Mouse (Mus musculus) embryonic facial prominence, embryonic 11.5 days (tissue): ENCODE measurements around the gene Xntrpc. TPM values are rescaled to one million over a fixed set of nuclear protein-coding genes. Genes with fewer than 3 reads are reported as not detected.
"Not testable (repeated sequence)": the region's sequence is repeated elsewhere in the genome, so short reads cannot be mapped to it uniquely, and the experiment has no call there.

Experiments used
- ATAC-seq: fragments of 200-750 bp; cut with Nextera tagmentation; replicated peaks from 2 replicates; pipeline ENCODE4 v1.8.0; 2017; ENCODE audit warnings: low read depth; ENCODE audit not compliant: insufficient number of reproducible peaks, low FRiP score, low TSS enrichment
- DNase-seq: peaks from one replicate; pipeline ENCODE4 v3.0.0-alpha.2; 2015; ENCODE audit warnings: low spot score
- H3K27ac ChIP-seq: fragments of 300-500 bp; sonication (generic); replicated peaks from 2 replicates; pipeline ENCODE4 v1.5.1; 2014; ENCODE audit warnings: mild to moderate bottlenecking, low read depth, low read length, control low read depth
- H3K27me3 ChIP-seq: fragments of 300-500 bp; sonication (generic); 2 replicates; pipeline ENCODE4 v1.6.1; 2014; ENCODE audit warnings: mild to moderate bottlenecking, low read length, moderate library complexity, mixed read lengths; ENCODE audit not compliant: control insufficient read depth, insufficient read depth
- H3K36me3 ChIP-seq: fragments of 300-500 bp; sonication (generic); replicated peaks from 2 replicates; pipeline ENCODE4 v1.6.1; 2014; ENCODE audit warnings: low read depth, mild to moderate bottlenecking, low read length, moderate library complexity, mixed read lengths; ENCODE audit not compliant: control insufficient read depth, insufficient read depth
- H3K4me1 ChIP-seq: fragments of 300-500 bp; sonication (generic); 2 replicates; pipeline ENCODE4 v1.6.1; 2014; ENCODE audit warnings: low read length, mixed read lengths; ENCODE audit not compliant: control insufficient read depth, insufficient read depth
- H3K4me2 ChIP-seq: fragments of 300-500 bp; sonication (generic); 2 replicates; pipeline ENCODE4 v1.6.1; 2014; ENCODE audit warnings: low read depth, mild to moderate bottlenecking, control low read depth, low read length, moderate library complexity
- H3K4me3 ChIP-seq: fragments of 300-500 bp; sonication (generic); 2 replicates; pipeline ENCODE4 v1.5.1; 2014; ENCODE audit warnings: low read depth, low read length, control low read depth
- H3K9ac ChIP-seq: fragments of 300-500 bp; sonication (generic); replicated peaks from 2 replicates; pipeline ENCODE4 v1.6.1; 2014; ENCODE audit warnings: mild to moderate bottlenecking, control low read depth, low read length
- H3K9me3 ChIP-seq: fragments of 300-500 bp; sonication (generic); replicated peaks from 2 replicates; pipeline ENCODE4 v1.6.1; 2016; ENCODE audit warnings: mild to moderate bottlenecking, low read length, inconsistent platforms, mixed read lengths; ENCODE audit not compliant: control insufficient read depth
- WGBS: fragments of 180-500 bp; shearing (Covaris S2); extraction: QIAGEN DNeasy Blood & Tissue Kit; methylation state at CpG from one replicate; pipeline ENCODE4 v1.1.7; 2014; 5-methylcytosine and 5-hydroxymethylcytosine counted together
- polyA plus RNA-seq: library from polyadenylated mRNA; unstranded; fragments of >200 nt; fragmentation: Nextera tagmentation; extraction: Ambion mirVana; gene quantifications from 2 replicates; pipeline ENCODE4 v1.2.1, GENCODE M21; 2014

Gene Xntrpc
- polyA plus RNA-seq, 1 experiment from 2014 or later = 1.4 TPM

- H3K36me3 ChIP-seq = peaks cover 8% of the 10 kb centered on the region
- ATAC-seq = no peak
- WGBS = 86% methylated on average over 2 of the region's 2 CpGs
- H3K9ac ChIP-seq = no peak overlapping the region
- DNase-seq = no peak
- H3K27me3 ChIP-seq = no peaks in the 10 kb centered on the region
- no peak overlapping the region for H3K4me3 ChIP-seq
- H3K9me3 ChIP-seq = no peaks in the 10 kb centered on the region
- H3K27ac ChIP-seq = no peak overlapping the region
- no peaks in the 10 kb centered on the region for H3K4me1 ChIP-seq
- no peak overlapping the region for H3K4me2 ChIP-seq
Measured at GRCm38 (mm10) chr7:102025187-102026119, 40.1 kb upstream of the Xntrpc start.

- H3K4me3 ChIP-seq = no peak overlapping the region
- 93% methylated on average over 1 of the region's 1 CpGs for WGBS
- DNase-seq (no peak), ATAC-seq (no peak)
- no peaks in the 10 kb centered on the region for H3K9me3 ChIP-seq
- no peak overlapping the region for H3K9ac ChIP-seq
- H3K4me2 ChIP-seq = no peak overlapping the region
- no peaks in the 10 kb centered on the region for H3K4me1 ChIP-seq
- peaks cover 15% of the 10 kb centered on the region for H3K36me3 ChIP-seq
- no peak overlapping the region for H3K27ac ChIP-seq
- H3K27me3 ChIP-seq = no peaks in the 10 kb centered on the region
Measured at GRCm38 (mm10) chr7:102034904-102035303, 30.6 kb upstream of the Xntrpc start.

DNA sequence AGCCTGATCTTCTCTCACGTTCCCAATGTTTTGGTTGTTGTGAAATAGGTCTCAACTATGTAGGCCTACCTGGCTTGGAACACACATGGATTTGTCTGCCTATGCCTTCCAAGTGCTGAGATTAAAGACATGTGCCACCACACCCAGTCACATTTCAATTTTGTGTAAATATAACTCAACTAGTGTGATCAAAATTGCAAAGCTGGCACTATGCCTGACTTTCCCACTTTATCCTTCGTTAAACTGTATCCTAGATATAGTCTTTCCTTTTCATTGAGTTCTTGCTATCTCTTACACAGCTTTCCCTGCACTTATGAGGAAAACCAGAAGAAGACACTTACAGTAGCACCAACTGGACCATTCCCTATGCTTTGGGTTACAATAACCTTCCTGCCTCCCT, 30.0 kb upstream of the Xntrpc start:
- Histone ChIP-seq H3K27ac (no peak overlapping the region), H3K4me2 (no peak overlapping the region), H3K36me3 (peaks cover 15% of the 10 kb centered on the region), H3K9ac (no peak overlapping the region), H3K4me3 (no peak overlapping the region), H3K4me1 (no peaks in the 10 kb centered on the region), H3K9me3 (no peaks in the 10 kb centered on the region), H3K27me3 (no peaks in the 10 kb centered on the region)
- 93% methylated on average over 2 of the region's 2 CpGs for WGBS
- DNase-seq = no peak
- ATAC-seq = no peak

DNA sequence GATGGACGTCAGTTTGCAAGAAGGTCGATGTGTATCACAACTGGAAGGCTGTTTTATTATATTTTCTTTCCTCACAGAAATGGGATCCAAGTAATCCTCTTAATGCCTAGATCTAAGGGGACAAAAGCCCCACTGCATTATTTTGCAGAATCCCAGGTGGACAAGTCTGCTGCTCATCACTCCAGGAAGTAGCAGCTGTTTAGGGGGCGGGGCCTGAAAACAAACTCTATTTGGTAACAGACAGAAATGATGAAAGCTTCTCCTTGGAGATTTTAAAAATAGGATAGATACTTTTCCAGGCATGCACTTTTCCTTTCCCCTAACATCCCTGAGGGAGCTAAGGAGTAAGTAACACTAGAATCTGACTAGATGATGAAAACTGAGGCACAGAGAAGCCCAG, 28.2 kb upstream of the Xntrpc start:
- Histone ChIP-seq H3K27me3 (no peaks in the 10 kb centered on the region), H3K4me1 (no peaks in the 10 kb centered on the region), H3K36me3 (peaks cover 16% of the 10 kb centered on the region), H3K4me2 (no peak overlapping the region), H3K9ac (no peak overlapping the region), H3K27ac (no peak overlapping the region), H3K4me3 (no peak overlapping the region), H3K9me3 (no peaks in the 10 kb centered on the region)
- ATAC-seq (no peak), DNase-seq (no peak)
- 93% methylated on average over 3 of the region's 3 CpGs for WGBS

GRCm38 (mm10) chr7:102042314-102042713, 23.2 kb upstream of the Xntrpc start:
- WGBS = 89% methylated on average over 2 of the region's 2 CpGs
- DNase-seq (no peak), ATAC-seq (no peak)

DNA sequence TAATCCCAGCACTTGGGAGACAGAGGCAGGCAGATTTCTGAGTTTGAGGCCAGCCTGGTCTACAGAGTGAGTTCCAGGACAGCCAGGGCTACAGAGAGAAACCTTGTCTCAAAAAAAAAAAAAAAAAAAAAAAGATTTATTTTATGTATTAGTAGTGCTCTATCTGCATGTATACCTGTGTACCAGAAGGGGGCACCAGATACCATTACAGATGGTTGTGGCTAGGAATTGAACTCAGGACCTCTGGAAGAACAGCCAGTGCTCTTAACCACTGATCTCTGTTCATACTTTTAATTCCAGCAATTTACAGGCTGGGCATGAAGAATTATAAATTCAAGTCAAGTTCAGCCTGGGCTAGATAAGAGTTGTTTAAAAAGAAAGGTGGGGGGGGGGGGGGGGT, 17.0 kb upstream of the Xntrpc start:
- H3K4me2 ChIP-seq, H3K36me3 ChIP-seq, DNase-seq, H3K9me3 ChIP-seq, ATAC-seq, H3K27ac ChIP-seq, H3K27me3 ChIP-seq, H3K4me1 ChIP-seq, H3K4me3 ChIP-seq, H3K9ac ChIP-seq: not testable (repeated sequence)

More at GRCm38 (mm10) chr7:102042314-102042713, 23.2 kb upstream of the Xntrpc start:
- no peaks in the 10 kb centered on the region for H3K4me1 ChIP-seq
- H3K4me2 ChIP-seq = no peak overlapping the region
- H3K36me3 ChIP-seq = peaks cover 9% of the 10 kb centered on the region
- H3K27ac ChIP-seq = no peak overlapping the region
- H3K4me3 ChIP-seq = no peak overlapping the region
- H3K27me3 ChIP-seq = no peaks in the 10 kb centered on the region
- no peaks in the 10 kb centered on the region for H3K9me3 ChIP-seq
- no peak overlapping the region for H3K9ac ChIP-seq

DNA sequence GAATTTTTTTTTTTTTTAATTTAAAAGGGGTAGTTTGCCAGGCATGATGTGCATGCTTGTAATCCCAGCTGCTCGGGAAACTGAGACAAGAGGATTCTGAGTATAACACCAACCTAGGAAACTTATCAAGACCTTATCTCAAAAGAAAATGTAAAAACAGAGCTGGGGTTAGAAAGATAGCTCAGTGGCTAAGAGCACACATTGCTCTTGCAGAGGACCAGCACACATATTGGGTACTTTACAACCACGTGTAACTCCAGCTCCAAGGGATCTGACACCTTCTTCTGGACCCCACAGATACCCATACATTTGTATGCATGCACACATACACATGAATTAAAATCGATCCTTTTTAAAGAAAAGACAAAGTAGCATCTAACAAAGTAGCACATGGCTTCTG, 4.2 kb upstream of the Xntrpc start:
- H3K27ac ChIP-seq = no peak overlapping the region
- no peak overlapping the region for H3K9ac ChIP-seq
- peaks cover 3% of the 10 kb centered on the region for H3K36me3 ChIP-seq
- no peaks in the 10 kb centered on the region for H3K27me3 ChIP-seq
- no peak overlapping the region for H3K4me2 ChIP-seq
- WGBS = 85% methylated on average over 3 of the region's 3 CpGs
- no peak overlapping the region for H3K4me3 ChIP-seq
- H3K4me1 ChIP-seq = peaks cover 4% of the 10 kb centered on the region; the same call in 1 of the 2 replicates
- ATAC-seq (no peak), DNase-seq (no peak)
- no peaks in the 10 kb centered on the region for H3K9me3 ChIP-seq

DNA sequence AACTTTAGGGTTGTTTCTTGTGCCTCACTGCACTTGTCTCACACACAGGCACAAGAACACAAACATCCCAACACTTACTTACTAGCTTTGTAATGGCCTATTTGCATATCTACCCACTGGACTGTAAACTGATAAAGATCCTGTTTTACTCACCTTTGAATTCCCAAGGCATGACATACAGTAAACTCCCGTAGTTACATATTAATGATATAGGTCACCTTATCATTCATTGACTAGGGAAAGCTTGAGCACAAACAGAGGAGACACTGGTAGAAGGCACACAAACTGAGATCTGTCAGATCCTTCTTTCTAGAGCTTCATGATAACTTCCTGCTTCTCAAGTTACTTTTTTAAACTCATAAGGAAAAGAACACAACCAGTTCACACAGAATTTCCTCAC, 3.3 kb upstream of the Xntrpc start:
- no peak overlapping the region for H3K4me3 ChIP-seq
- H3K9me3 ChIP-seq = no peaks in the 10 kb centered on the region
- DNase-seq (no peak), ATAC-seq (no peak)
- H3K27ac ChIP-seq = no peak overlapping the region
- H3K4me1 ChIP-seq = peaks cover 4% of the 10 kb centered on the region; the same call in 1 of the 2 replicates
- peaks cover 3% of the 10 kb centered on the region for H3K36me3 ChIP-seq
- H3K4me2 ChIP-seq = no peak overlapping the region
- no peaks in the 10 kb centered on the region for H3K27me3 ChIP-seq
- 83% methylated on average over 1 of the region's 1 CpGs for WGBS
- no peak overlapping the region for H3K9ac ChIP-seq
